In the genomic region with DNA sequence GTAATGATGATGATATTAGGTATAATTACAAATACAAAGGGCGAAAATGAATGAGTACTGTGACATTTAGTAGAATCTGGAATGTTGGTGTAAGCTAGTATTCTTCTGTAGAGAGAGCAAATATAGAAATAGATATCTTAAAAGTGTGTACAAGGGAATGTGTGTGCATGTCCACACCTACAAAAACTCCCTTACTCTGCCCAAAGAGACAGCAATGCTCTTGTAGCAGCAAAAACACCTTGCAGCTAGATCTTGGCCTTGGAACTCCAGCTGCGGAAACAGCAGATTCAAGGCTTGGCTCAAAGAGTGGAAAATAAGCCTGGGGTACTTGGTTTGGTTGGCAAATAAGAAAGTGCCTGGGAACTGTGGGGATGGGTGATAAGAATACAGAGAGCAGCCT, we compare ENCODE assay signal across 24 mouse cellular contexts. TPM values are rescaled to one million over a fixed set of nuclear protein-coding genes. Genes with fewer than 3 reads are reported as not detected.
DNase-seq lines count a peak whose midpoint lies in the region; ATAC-seq and TF ChIP-seq lines count a peak whose summit lies in the region.
"Had no signal": no experiment of that assay in that cellular context is flagged by ENCODE, and none has a peak within 500 bp of the region (broad histone marks: within the 10 kb centered on the region; RNA-seq: fewer than 3 reads in every experiment).

No protein-coding gene starts in this region.

- no peak for ATAC-seq in midbrain, embryonic 11.5 days (ENCODE audit: low FRiP score)
- ATAC-seq in midbrain, postnatal 0 days (ENCODE audit: low FRiP score): no peak
- ATAC-seq: activated CD4-positive, CD25-positive, alpha-beta regulatory T cell, adult 4 months; CD4-positive, CD25-positive, alpha-beta regulatory T cell, adult 4 months; Patski had no signal

- no peaks in the 10 kb centered on the region; the same call in none of the 2 replicates for H3K4me1 ChIP-seq in heart, adult 2 months (ENCODE audit: control insufficient read depth, insufficient read depth, low read length)
- peaks cover 9% of the 10 kb centered on the region; the same call in 1 of the 2 replicates for H3K4me1 ChIP-seq in midbrain, embryonic 11.5 days (ENCODE audit: control insufficient read depth, insufficient read depth, low read length)
- H3K4me1 ChIP-seq in midbrain, postnatal 0 days (ENCODE audit: insufficient read depth, low read length): 0 out of 2 replicates have a peak, but pooled peaks cover 6% of the 10 kb centered on the region

- H3K79me2 ChIP-seq in heart, adult 2 months (replicated peaks; ENCODE audit: control insufficient read depth, insufficient read depth, low read length): no peaks in the 10 kb centered on the region

- H3K36me3 ChIP-seq in heart, adult 2 months (ENCODE audit: control insufficient read depth, insufficient read depth, low read length): no peaks in the 10 kb centered on the region
- no peaks in the 10 kb centered on the region for H3K36me3 ChIP-seq in midbrain, embryonic 11.5 days (ENCODE audit: control insufficient read depth, insufficient read depth, low read length)
- no peaks in the 10 kb centered on the region for H3K36me3 ChIP-seq in midbrain, postnatal 0 days (ENCODE audit: insufficient read depth, low read length)
- H3K36me3 ChIP-seq: G1E had no signal

- no peak overlapping the region for H3K27ac ChIP-seq in heart, adult 2 months
- H3K27ac ChIP-seq in midbrain, embryonic 11.5 days (ENCODE audit: low read depth, low read length): no peak overlapping the region
- H3K27ac ChIP-seq in midbrain, postnatal 0 days (ENCODE audit: low read depth, low read length): no peak overlapping the region

- no peaks in the 10 kb centered on the region for H3K9me3 ChIP-seq in midbrain, embryonic 11.5 days (ENCODE audit: control insufficient read depth, low read length)
- no peaks in the 10 kb centered on the region for H3K9me3 ChIP-seq in midbrain, postnatal 0 days (ENCODE audit: low read length)
- H3K9me3 ChIP-seq: G1E had no signal

- no peak for TF ChIP-seq POLR2A in heart, adult 2 months (IDR thresholded peaks at IDR 0.05; ENCODE audit: insufficient read depth, low read depth, low read length)

- TF ChIP-seq CTCF in heart, adult 2 months (IDR thresholded peaks at IDR 0.05): no peak
- TF ChIP-seq CTCF in midbrain, postnatal 0 days (IDR thresholded peaks at IDR 0.05): no peak

- H3K4me2 ChIP-seq in midbrain, embryonic 11.5 days: no peak overlapping the region
- no peak overlapping the region for H3K4me2 ChIP-seq in midbrain, postnatal 0 days (ENCODE audit: low read depth, low read length, poor library complexity, severe bottlenecking)

- TF ChIP-seq EP300 in heart, adult 2 months (IDR thresholded peaks at IDR 0.05; ENCODE audit: insufficient read depth, low read depth, low read length): no peak

- H3K27me3 ChIP-seq in heart, adult 2 months (ENCODE audit: control insufficient read depth, insufficient read depth, low read length): no peaks in the 10 kb centered on the region
- no peaks in the 10 kb centered on the region for H3K27me3 ChIP-seq in midbrain, embryonic 11.5 days (ENCODE audit: control insufficient read depth, insufficient read depth, low read length)
- no peaks in the 10 kb centered on the region for H3K27me3 ChIP-seq in midbrain, postnatal 0 days (ENCODE audit: insufficient read depth, low read length)
- H3K27me3 ChIP-seq: CH12.LX, Patski had no signal

- intact Hi-C loops in heart, adult 2 months (cut with DNase I): no loop called here

- H3K9ac ChIP-seq in heart, adult 2 months (ENCODE audit: low read depth, low read length): no peak overlapping the region
- H3K9ac ChIP-seq in midbrain, embryonic 11.5 days (ENCODE audit: low read length): no peak overlapping the region
- no peak overlapping the region for H3K9ac ChIP-seq in midbrain, postnatal 0 days (replicated peaks; ENCODE audit: low read length, poor library complexity, severe bottlenecking)

- WGBS in heart, adult 2 months: 93% methylated on average over 2 of the region's 2 CpGs
- 96% methylated on average over 2 of the region's 2 CpGs for WGBS in midbrain, embryonic 11.5 days
- 87% methylated on average over 2 of the region's 2 CpGs for WGBS in midbrain, postnatal 0 days

- DNase-seq in heart, adult 11 months: peak; percentile 73
- no peak for DNase-seq in heart, adult 2 months
- peak; percentile 57 for DNase-seq in midbrain, embryonic 11.5 days (ENCODE audit: low spot score, missing footprints)
- no peak for DNase-seq in midbrain, postnatal 0 days (ENCODE audit: low spot score)
- DNase-seq: adrenal gland, adult 2 months; adrenal gland, adult 8-10 months; adrenal gland, postnatal 10 days; adrenal gland, postnatal 14 days; adrenal gland, postnatal 25 days; adrenal gland, postnatal 36 days; B cell, adult 2 months; cerebellum, adult 11 months; cerebellum, adult 11-12 months; cerebellum, adult 18-20 months had no signal

- H3K4me3 ChIP-seq in heart, adult 2 months: no peak overlapping the region
- H3K4me3 ChIP-seq in midbrain, embryonic 11.5 days (ENCODE audit: low read depth, low read length): no peak overlapping the region
- no peak overlapping the region for H3K4me3 ChIP-seq in midbrain, postnatal 0 days (ENCODE audit: low read depth, low read length)

RNA-seq across cellular contexts. Expression of gene Atp6v1g3, which starts 57.0 kb away (rescaled TPM):
- not detected for total RNA-seq in heart, adult 2 months (2021)
- not detected in 2 replicates for polyA plus RNA-seq in heart, adult 2 months (2012; rRNA removed)
- polyA plus RNA-seq in midbrain, embryonic 11.5 days (2014; fragmentation: Nextera tagmentation; extraction: Ambion mirVana): not detected in 2 replicates
- not detected in 2 replicates for total RNA-seq in midbrain, postnatal 0 days (2014; rRNA removed)
- not detected in 2 replicates for polyA plus RNA-seq in midbrain, postnatal 0 days (2015; fragmentation: Nextera tagmentation; extraction: Ambion mirVana)
- total RNA-seq: adrenal gland, adult 18-20 months; adrenal gland, adult 2 months; adrenal gland, adult 8-10 months; adrenal gland, postnatal 10 days; adrenal gland, postnatal 14 days; adrenal gland, postnatal 25 days; adrenal gland, postnatal 36 days; CH12.LX; ES-E14; G1E; MEL had no signal
- polyA plus RNA-seq: adrenal gland, adult 2 months; brain, embryonic 14.5 days; C2C12; G1E; Patski had no signal

Comparison
In these comparisons a context has a peak if more than half of its experiments do, and no peak if none do; other contexts are left out.
1. DNase-seq: peak in heart, adult 11 months (single experiment) and midbrain, embryonic 11.5 days (single experiment); none in heart, adult 2 months (0 of 2) and midbrain, postnatal 0 days (single experiment).